Mouse (Mus musculus): ENCODE measurements around the gene Thsd4.

- TF ChIP-seq POLR2A (IDR thresholded peaks at IDR 0.05; ENCODE audit: low read depth, low read length), result no peak
- no peak for TF ChIP-seq CTCF (conservative IDR thresholded peaks at IDR 0.05; ENCODE audit: insufficient read depth, insufficient read length, low read depth, low read length)
Measured at GRCm38 (mm10) chr9:60225453-60225852, 296.4 kb downstream of the Thsd4 start.
